Mouse (Mus musculus) liver, adult 2 months (tissue): ENCODE measurements around the gene Abcb11. TPM values are rescaled to one million over a fixed set of nuclear protein-coding genes. Genes with fewer than 3 reads are reported as not detected.
A peak's percentile ranks its signal among the peaks of the same experiment; 100 is the strongest.

Experiments
- DNase-seq: peaks from one replicate; pipeline ENCODE4 v3.0.0-alpha.2; 2011; ENCODE audit warnings: low read depth, low spot score; ENCODE audit errors: extremely low read depth
- H3K27ac ChIP-seq: fragments of 200-500 bp; replicated peaks from 2 replicates; pipeline ENCODE4 v1.5.1; 2012; ENCODE audit warnings: low read depth, mild to moderate bottlenecking, control low read depth, inconsistent platforms, low read length; ENCODE audit not compliant: insufficient read depth
- H3K27me3 ChIP-seq: fragments of 200-500 bp; 2 replicates; pipeline ENCODE4 v1.6.1; 2012; ENCODE audit warnings: mild to moderate bottlenecking, moderate library complexity, low read length, inconsistent platforms; ENCODE audit not compliant: control insufficient read depth, insufficient read depth
- H3K36me3 ChIP-seq: fragments of 200-500 bp; 2 replicates; pipeline ENCODE4 v1.6.1; 2012; ENCODE audit warnings: low read length, inconsistent platforms; ENCODE audit not compliant: control insufficient read depth, insufficient read depth
- H3K4me1 ChIP-seq: fragments of 200-500 bp; 2 replicates; pipeline ENCODE4 v1.6.1; 2011; ENCODE audit warnings: low read length; ENCODE audit not compliant: control insufficient read depth, insufficient read depth
- H3K4me3 ChIP-seq: fragments of 200-500 bp; 2 replicates; pipeline ENCODE4 v1.5.1; 2011; ENCODE audit warnings: low read depth, mild to moderate bottlenecking, control low read depth, low read length, moderate library complexity; ENCODE audit not compliant: insufficient read depth
- H3K79me2 ChIP-seq: fragments of 200-500 bp; 2 replicates; pipeline ENCODE4 v1.6.1; 2012; ENCODE audit warnings: inconsistent platforms, mild to moderate bottlenecking, low read length, moderate library complexity; ENCODE audit not compliant: control insufficient read depth, insufficient read depth
- H3K9ac ChIP-seq: fragments of 200-500 bp; 2 replicates; pipeline ENCODE4 v1.6.1; 2012; ENCODE audit warnings: low read depth, mild to moderate bottlenecking, control low read depth, inconsistent platforms, low read length
- CTCF ChIP-seq: fragments of 200-500 bp; IDR thresholded peaks from 2 replicates; pipeline ENCODE4 v1.5.1; 2011; ENCODE audit warnings: low read depth, low read length, control low read depth
- POLR2A ChIP-seq: fragments of 200-500 bp; IDR thresholded peaks from 2 replicates; pipeline ENCODE4 v1.6.1; 2011; ENCODE audit warnings: low read length, control low read depth; ENCODE audit not compliant: insufficient read depth; ENCODE audit errors: extremely low read depth
- WGBS: fragments of 180-500 bp; shearing (Covaris S2); methylation state at CpG from one replicate; pipeline ENCODE4 v1.1.7; 2018; 5-methylcytosine and 5-hydroxymethylcytosine counted together
- polyA plus RNA-seq: library from polyadenylated mRNA; depleted of rRNA; stranded (reverse); fragments of >200 nt; gene quantifications from 2 replicates; pipeline ENCODE4 v1.2.3, GENCODE M21; 2012
- total RNA-seq: library from RNA; depleted of rRNA; stranded (reverse); fragments of >200 nt; gene quantifications from 2 replicates; pipeline ENCODE4 v1.2.3, GENCODE M21; 2014

Abcb11 gene
- total and polyA plus RNA-seq, 2 experiments, result 226 to 649 TPM

DNA sequence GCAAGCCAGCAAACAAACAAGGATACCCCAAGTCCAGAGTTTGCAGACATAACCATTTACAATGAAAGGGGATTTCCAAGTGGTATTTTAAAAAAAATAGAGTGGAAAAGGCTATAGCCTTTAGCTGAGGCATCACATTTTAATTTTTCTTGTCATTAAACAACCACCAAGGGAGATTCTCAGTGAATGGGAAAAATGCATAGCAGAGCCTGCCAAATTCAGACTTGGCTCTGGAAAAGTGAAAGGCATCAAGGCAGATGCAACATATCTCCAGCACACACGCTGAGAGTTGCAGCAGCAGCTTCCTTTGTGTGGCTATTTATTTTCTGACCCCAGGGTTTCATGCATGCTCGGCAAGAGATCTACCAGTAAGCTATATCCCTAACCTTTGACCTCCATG, 97.5 kb downstream of the Abcb11 start:
- Histone ChIP-seq H3K27ac (no peak overlapping the region), H3K9ac (no peak overlapping the region), H3K4me1 (no peaks in the 10 kb centered on the region), H3K27me3 (no peaks in the 10 kb centered on the region), H3K79me2 (no peaks in the 10 kb centered on the region), H3K4me3 (no peak overlapping the region), H3K36me3 (peaks cover 56% of the 10 kb centered on the region)
- TF ChIP-seq POLR2A, result no peak
- TF ChIP-seq CTCF, result no peak
- no peak for DNase-seq
- WGBS, result 64% methylated on average over 2 of the region's 2 CpGs

- TF ChIP-seq CTCF (no peak), POLR2A (no peak)
- 82% methylated on average over 9 of the region's 9 CpGs for WGBS
- Histone ChIP-seq H3K79me2 (no peaks in the 10 kb centered on the region), H3K27me3 (no peaks in the 10 kb centered on the region), H3K36me3 (peaks cover 42% of the 10 kb centered on the region), H3K27ac (no peak overlapping the region), H3K4me1 (no peaks in the 10 kb centered on the region), H3K9ac (no peak overlapping the region), H3K4me3 (no peak overlapping the region)
- DNase-seq, result no peak
These were observed 103.1 kb downstream of the Abcb11 start for GRCm38 (mm10) chr2:69239315-69239714.

- Histone ChIP-seq H3K4me1 (peaks cover 4% of the 10 kb centered on the region; the same call in 1 of the 2 replicates), H3K36me3 (peaks cover 28% of the 10 kb centered on the region), H3K79me2 (no peaks in the 10 kb centered on the region), H3K27me3 (no peaks in the 10 kb centered on the region), H3K9ac (no peak overlapping the region), H3K4me3 (no peak overlapping the region), H3K27ac (no peak overlapping the region)
- TF ChIP-seq CTCF (no peak), POLR2A (no peak)
- WGBS, result 94% methylated on average over 5 of the region's 5 CpGs
- no peak for DNase-seq
These were observed 107.3 kb downstream of the Abcb11 start for GRCm38 (mm10) chr2:69234976-69235678.

DNA sequence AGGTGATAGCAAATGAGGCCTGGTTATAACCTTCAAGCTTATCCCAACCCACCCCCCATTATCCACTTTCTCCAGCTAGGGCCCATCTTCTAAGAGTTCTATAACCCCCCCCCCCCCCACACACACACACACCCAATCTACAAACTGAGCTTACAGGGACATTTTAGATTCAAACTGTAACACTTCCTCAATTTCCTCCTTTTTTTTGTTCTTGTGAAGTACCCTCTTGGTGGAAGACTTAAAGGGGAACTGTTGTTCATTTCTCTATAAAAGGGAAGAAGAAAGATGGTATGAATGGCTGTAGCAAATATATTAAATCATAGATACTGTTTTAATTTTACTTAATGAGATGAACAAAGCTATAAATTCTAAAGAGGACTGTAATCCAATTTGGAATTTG, 110.3 kb downstream of the Abcb11 start:
- DNase-seq, result no peak
- H3K9ac ChIP-seq, result no peak overlapping the region
- peaks cover 5% of the 10 kb centered on the region; the same call in 1 of the 2 replicates for H3K4me1 ChIP-seq
- H3K36me3 ChIP-seq, result peaks cover 12% of the 10 kb centered on the region
- no peak overlapping the region for H3K4me3 ChIP-seq
- H3K27ac ChIP-seq, result no peak overlapping the region
- no peak for TF ChIP-seq CTCF
- no peak for TF ChIP-seq POLR2A
- H3K27me3 ChIP-seq, result no peaks in the 10 kb centered on the region
- no peaks in the 10 kb centered on the region for H3K79me2 ChIP-seq

DNA sequence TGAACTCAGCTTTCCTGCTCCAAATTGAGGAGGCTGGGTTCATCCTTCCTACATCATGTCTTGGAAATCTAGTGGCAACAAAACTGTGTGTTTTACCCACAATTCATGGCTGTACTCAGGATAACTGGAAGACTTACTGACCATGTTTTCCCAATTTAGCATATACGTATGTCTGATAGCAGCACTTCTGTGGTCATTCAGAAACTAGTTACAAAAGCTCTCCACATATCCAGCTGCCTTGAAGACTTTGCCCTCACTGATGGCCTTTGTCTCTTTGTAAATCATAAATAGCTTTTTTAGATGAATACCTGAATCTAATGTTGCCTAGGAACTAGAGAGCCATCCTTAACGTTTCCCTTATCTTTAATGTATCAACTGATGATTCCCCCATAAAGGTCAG, 112.3 kb downstream of the Abcb11 start:
- H3K27ac ChIP-seq, result no peak overlapping the region
- 60% methylated on average over 2 of the region's 2 CpGs for WGBS
- H3K9ac ChIP-seq, result no peak overlapping the region
- TF ChIP-seq CTCF (no peak), POLR2A (no peak)
- H3K4me3 ChIP-seq, result no peak overlapping the region
- no peaks in the 10 kb centered on the region for H3K79me2 ChIP-seq
- peaks cover 6% of the 10 kb centered on the region for H3K36me3 ChIP-seq
- no peaks in the 10 kb centered on the region for H3K27me3 ChIP-seq
- peak; percentile 47 for DNase-seq
- peaks cover 5% of the 10 kb centered on the region; the same call in 1 of the 2 replicates for H3K4me1 ChIP-seq

DNA sequence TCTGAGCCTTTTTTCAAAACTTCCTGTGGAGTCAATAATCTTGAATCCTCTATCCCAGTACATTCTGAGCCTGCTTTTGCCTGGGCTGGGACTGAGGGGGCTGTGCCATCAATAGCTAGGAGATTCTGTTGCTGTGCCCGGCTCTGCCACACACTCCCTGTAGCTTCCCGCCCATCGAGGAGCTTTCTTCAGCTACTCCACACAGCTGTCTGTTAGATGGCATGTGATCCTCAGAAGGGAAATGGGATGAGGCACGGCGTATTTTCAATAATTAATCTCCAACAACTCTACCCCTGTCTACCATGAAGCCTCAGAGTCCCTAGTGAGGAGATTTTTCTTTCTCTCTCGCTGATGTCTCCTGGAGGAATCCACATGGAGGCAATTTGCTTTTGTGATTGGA, 113.8 kb downstream of the Abcb11 start:
- TF ChIP-seq CTCF, result no peak
- no peak for TF ChIP-seq POLR2A
- peaks cover 6% of the 10 kb centered on the region; the same call in 1 of the 2 replicates for H3K36me3 ChIP-seq
- 91% methylated on average over 6 of the region's 6 CpGs for WGBS
- no peaks in the 10 kb centered on the region for H3K79me2 ChIP-seq
- no peaks in the 10 kb centered on the region for H3K27me3 ChIP-seq
- no peak for DNase-seq
- H3K27ac ChIP-seq, result no peak overlapping the region
- H3K4me3 ChIP-seq, result no peak overlapping the region
- H3K4me1 ChIP-seq, result peaks cover 5% of the 10 kb centered on the region; the same call in 1 of the 2 replicates
- H3K9ac ChIP-seq, result no peak overlapping the region
